Mouse (Mus musculus): ENCODE results near the gene Rhobtb1. TPM values are rescaled to one million over a fixed set of nuclear protein-coding genes. Genes with fewer than 3 reads are reported as not detected.

Rhobtb1 gene
- total and polyA plus RNA-seq, 2 experiments from 2014 or later = 9.1 to 13.3 TPM

DNA sequence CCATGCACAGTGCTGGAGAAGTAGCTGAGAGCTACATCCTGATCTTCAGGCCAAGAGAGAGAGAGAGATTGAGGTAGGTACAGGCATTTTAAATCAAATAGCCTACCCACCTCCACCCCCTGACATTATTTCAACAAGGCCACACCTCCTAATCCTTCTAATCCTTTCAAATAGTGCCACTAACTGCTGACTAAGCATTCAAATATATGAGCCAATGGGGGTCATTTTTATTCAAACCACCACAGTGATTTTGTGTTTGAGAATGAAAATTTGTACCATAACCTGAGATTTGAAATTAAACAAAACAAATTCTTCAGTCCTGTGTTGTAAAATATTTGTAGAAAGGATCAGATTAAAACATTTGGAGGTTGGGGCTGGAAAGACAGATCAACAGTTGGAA, 33.2 kb upstream of the Rhobtb1 start:
- Histone ChIP-seq H3K4me1 (ENCODE audit: insufficient read depth, low read length) (no peaks in the 10 kb centered on the region), H3K36me3 (ENCODE audit: insufficient read depth, low read length) (no peaks in the 10 kb centered on the region), H3K4me2 (ENCODE audit: low read depth, low read length) (no peak overlapping the region), H3K27ac (no peak overlapping the region), H3K27me3 (ENCODE audit: insufficient read depth, low read length) (no peaks in the 10 kb centered on the region), H3K9ac (replicated peaks; ENCODE audit: low read length) (no peak overlapping the region), H3K4me3 (ENCODE audit: low read length) (no peak overlapping the region), H3K9me3 (ENCODE audit: low read length) (no peaks in the 10 kb centered on the region)
- TF ChIP-seq CTCF (IDR thresholded peaks at IDR 0.05; ENCODE audit: low read depth) = no peak
- ATAC-seq = no peak
- DNase-seq (ENCODE audit: low spot score) = no peak

DNA sequence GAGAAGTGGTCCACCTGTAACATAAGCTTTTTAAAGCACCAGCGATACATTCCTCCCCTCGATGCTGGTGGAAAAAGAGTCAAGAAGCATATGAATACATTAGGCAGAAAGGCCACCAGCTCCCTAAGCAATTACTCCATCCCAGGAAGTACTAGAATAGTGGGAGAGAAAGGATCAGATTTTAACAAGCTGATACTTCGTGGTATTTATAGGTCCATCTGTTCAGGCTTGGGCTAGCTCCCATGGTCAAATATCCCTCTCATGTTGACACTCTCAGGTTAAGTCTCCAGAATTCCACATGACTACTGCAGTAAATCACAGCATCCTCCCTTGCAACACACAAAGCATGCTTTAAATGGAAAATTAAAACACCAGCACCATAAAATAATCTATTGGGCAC, 32.3 kb upstream of the Rhobtb1 start:
- Histone ChIP-seq H3K27me3 (ENCODE audit: insufficient read depth, low read length) (no peaks in the 10 kb centered on the region), H3K27ac (no peak overlapping the region), H3K36me3 (ENCODE audit: insufficient read depth, low read length) (no peaks in the 10 kb centered on the region), H3K9ac (replicated peaks; ENCODE audit: low read length) (no peak overlapping the region), H3K4me3 (ENCODE audit: low read length) (no peak overlapping the region), H3K4me2 (ENCODE audit: low read depth, low read length) (no peak overlapping the region), H3K4me1 (ENCODE audit: insufficient read depth, low read length) (no peaks in the 10 kb centered on the region), H3K9me3 (ENCODE audit: low read length) (no peaks in the 10 kb centered on the region)
- TF ChIP-seq CTCF (IDR thresholded peaks at IDR 0.05; ENCODE audit: low read depth) = no peak
- ATAC-seq = no peak
- WGBS = 71% methylated on average over 3 of the region's 3 CpGs
- DNase-seq (ENCODE audit: low spot score) = no peak

- no peak overlapping the region for H3K4me2 ChIP-seq (ENCODE audit: low read depth, low read length)
- H3K4me3 ChIP-seq (ENCODE audit: low read length) = no peak overlapping the region
- no peaks in the 10 kb centered on the region for H3K27me3 ChIP-seq (ENCODE audit: insufficient read depth, low read length)
- 64% methylated on average over 1 of the region's 1 CpGs for WGBS
- no peak for ATAC-seq
- no peak overlapping the region for H3K27ac ChIP-seq
- no peaks in the 10 kb centered on the region for H3K36me3 ChIP-seq (ENCODE audit: insufficient read depth, low read length)
- TF ChIP-seq CTCF (IDR thresholded peaks at IDR 0.05; ENCODE audit: low read depth) = no peak
- H3K4me1 ChIP-seq (ENCODE audit: insufficient read depth, low read length) = no peaks in the 10 kb centered on the region
- no peaks in the 10 kb centered on the region for H3K9me3 ChIP-seq (ENCODE audit: low read length)
- no peak for DNase-seq (ENCODE audit: low spot score)
- no peak overlapping the region for H3K9ac ChIP-seq (replicated peaks; ENCODE audit: low read length)
These were observed 31.8 kb upstream of the Rhobtb1 start for GRCm38 (mm10) chr10:69119456-69119855.

GRCm38 (mm10) chr10:69126546-69126945, 24.7 kb upstream of the Rhobtb1 start:
- TF ChIP-seq CTCF (IDR thresholded peaks at IDR 0.05; ENCODE audit: low read depth) = no peak
- ATAC-seq (no peak), DNase-seq (ENCODE audit: low spot score) (no peak)
- H3K4me3 ChIP-seq (ENCODE audit: low read length) = no peak overlapping the region
- H3K4me1 ChIP-seq (ENCODE audit: insufficient read depth, low read length) = no peaks in the 10 kb centered on the region
- H3K4me2 ChIP-seq (ENCODE audit: low read depth, low read length) = no peak overlapping the region
- no peaks in the 10 kb centered on the region for H3K9me3 ChIP-seq (ENCODE audit: low read length)
- H3K36me3 ChIP-seq (ENCODE audit: insufficient read depth, low read length) = no peaks in the 10 kb centered on the region
- H3K27ac ChIP-seq = no peak overlapping the region
- no peak overlapping the region for H3K9ac ChIP-seq (replicated peaks; ENCODE audit: low read length)
- no peaks in the 10 kb centered on the region for H3K27me3 ChIP-seq (ENCODE audit: insufficient read depth, low read length)
- WGBS = 92% methylated on average over 2 of the region's 2 CpGs

DNA sequence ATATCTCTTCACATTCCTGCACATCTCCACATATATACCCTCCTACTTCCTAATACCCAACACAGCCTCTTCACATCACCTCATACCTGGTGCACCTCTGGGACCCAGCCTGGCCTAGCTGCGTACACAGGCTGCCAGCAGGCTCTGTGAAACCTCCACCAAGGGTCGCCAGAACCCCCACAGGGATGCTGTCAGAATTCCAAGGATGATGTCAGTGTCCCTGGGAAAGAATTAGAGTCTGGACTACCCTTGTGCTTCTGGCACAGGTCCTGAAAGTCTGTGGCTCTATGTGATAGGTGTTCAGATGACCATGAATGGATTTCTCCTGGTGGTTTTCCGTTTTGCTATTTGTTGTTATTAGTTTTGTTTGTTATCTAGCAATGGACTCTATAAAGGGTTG, 22.7 kb upstream of the Rhobtb1 start:
- Histone ChIP-seq H3K27ac (no peak overlapping the region), H3K9me3 (ENCODE audit: low read length) (no peaks in the 10 kb centered on the region), H3K27me3 (ENCODE audit: insufficient read depth, low read length) (no peaks in the 10 kb centered on the region), H3K9ac (replicated peaks; ENCODE audit: low read length) (no peak overlapping the region), H3K4me3 (ENCODE audit: low read length) (no peak overlapping the region), H3K36me3 (ENCODE audit: insufficient read depth, low read length) (no peaks in the 10 kb centered on the region), H3K4me1 (ENCODE audit: insufficient read depth, low read length) (no peaks in the 10 kb centered on the region), H3K4me2 (ENCODE audit: low read depth, low read length) (no peak overlapping the region)
- 64% methylated on average over 3 of the region's 3 CpGs for WGBS
- no peak for DNase-seq (ENCODE audit: low spot score)
- TF ChIP-seq CTCF (IDR thresholded peaks at IDR 0.05; ENCODE audit: low read depth) = no peak
- ATAC-seq = no peak

DNA sequence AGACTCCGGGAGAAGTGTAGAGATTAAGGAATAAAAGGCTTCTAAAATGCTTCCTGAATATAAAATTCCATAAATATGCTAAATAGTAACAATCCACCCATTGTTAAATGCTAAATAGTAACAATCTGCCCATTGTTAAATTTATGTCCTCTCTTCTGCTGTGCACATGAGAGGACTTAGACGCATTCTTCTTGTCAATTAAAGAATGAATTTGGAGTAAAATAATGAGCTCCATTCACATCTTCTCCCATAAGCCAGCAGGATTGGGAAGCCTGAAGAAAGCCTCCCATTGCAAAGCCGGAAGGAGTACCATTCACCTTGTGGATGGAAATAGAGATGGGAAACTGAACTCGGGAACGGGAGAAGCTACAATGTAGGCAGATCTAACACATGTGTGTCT, 20.6 kb upstream of the Rhobtb1 start:
- Histone ChIP-seq H3K4me1 (ENCODE audit: insufficient read depth, low read length) (no peaks in the 10 kb centered on the region), H3K9me3 (ENCODE audit: low read length) (no peaks in the 10 kb centered on the region), H3K4me2 (ENCODE audit: low read depth, low read length) (no peak overlapping the region), H3K36me3 (ENCODE audit: insufficient read depth, low read length) (no peaks in the 10 kb centered on the region), H3K27me3 (ENCODE audit: insufficient read depth, low read length) (no peaks in the 10 kb centered on the region), H3K9ac (replicated peaks; ENCODE audit: low read length) (no peak overlapping the region), H3K27ac (no peak overlapping the region), H3K4me3 (ENCODE audit: low read length) (no peak overlapping the region)
- DNase-seq (ENCODE audit: low spot score) (no peak), ATAC-seq (no peak)
- TF ChIP-seq CTCF (IDR thresholded peaks at IDR 0.05; ENCODE audit: low read depth) = no peak
- WGBS = 60% methylated on average over 5 of the region's 5 CpGs

DNA sequence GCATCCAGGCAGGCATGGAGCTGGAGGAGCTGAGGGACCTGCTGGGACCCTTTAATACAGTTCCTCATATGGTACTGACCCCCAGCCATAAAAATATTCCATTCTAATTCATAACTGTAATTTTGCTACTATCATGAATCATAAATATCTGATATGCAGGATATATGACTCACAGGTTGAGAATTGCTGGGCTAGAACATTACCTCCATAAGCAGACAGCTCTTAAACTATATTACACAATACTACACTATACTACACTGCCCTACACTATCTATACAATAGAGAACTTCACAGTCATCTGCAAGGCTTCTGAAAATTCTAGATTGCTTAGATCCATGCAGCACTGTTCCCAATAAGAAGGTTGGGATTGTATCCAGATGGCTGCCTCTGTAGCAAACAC, 16.9 kb upstream of the Rhobtb1 start:
- no peak overlapping the region for H3K27ac ChIP-seq
- no peaks in the 10 kb centered on the region for H3K36me3 ChIP-seq (ENCODE audit: insufficient read depth, low read length)
- no peak for ATAC-seq
- no peak for TF ChIP-seq CTCF (IDR thresholded peaks at IDR 0.05; ENCODE audit: low read depth)
- no peak overlapping the region for H3K9ac ChIP-seq (replicated peaks; ENCODE audit: low read length)
- DNase-seq (ENCODE audit: low spot score) = no peak
- H3K27me3 ChIP-seq (ENCODE audit: insufficient read depth, low read length) = no peaks in the 10 kb centered on the region
- no peaks in the 10 kb centered on the region for H3K9me3 ChIP-seq (ENCODE audit: low read length)
- H3K4me2 ChIP-seq (ENCODE audit: low read depth, low read length) = no peak overlapping the region
- no peaks in the 10 kb centered on the region for H3K4me1 ChIP-seq (ENCODE audit: insufficient read depth, low read length)
- no peak overlapping the region for H3K4me3 ChIP-seq (ENCODE audit: low read length)

Data from hindbrain, postnatal 0 days (tissue).